Mouse (Mus musculus) cerebellum, adult 2 months (tissue): ENCODE measurements at regions not wholly inside any gene's neighbourhood (a gene's known extent, or its start where the extent isn't known, plus 50 kb on each side); places are given as distances from the start of the nearest gene placed in this dataset.

Experiments used
- DNase-seq, 2 experiments: peaks; one replicate each; pipeline ENCODE4 v3.0.0; 2021
- H3K27ac ChIP-seq: fragments of 200-500 bp; 2 replicates; pipeline ENCODE4 v1.5.1; 2012; ENCODE audit warnings: low read length, control low read depth, inconsistent platforms; ENCODE audit not compliant: insufficient read depth
- H3K27me3 ChIP-seq: fragments of 200-500 bp; 2 replicates; pipeline ENCODE4 v1.6.1; 2012; ENCODE audit warnings: inconsistent platforms, mild to moderate bottlenecking, low read length, moderate library complexity; ENCODE audit not compliant: control insufficient read depth, insufficient read depth
- H3K4me1 ChIP-seq: fragments of 200-500 bp; 2 replicates; pipeline ENCODE4 v1.6.1; 2011; ENCODE audit warnings: low read length; ENCODE audit not compliant: control insufficient read depth, insufficient read depth
- H3K4me3 ChIP-seq: fragments of 200-500 bp; replicated peaks from 2 replicates; pipeline ENCODE3; 2011; ENCODE audit warnings: mild to moderate bottlenecking, low read depth, low read length, control low read depth; ENCODE audit not compliant: insufficient read depth
- CTCF ChIP-seq: fragments of 200-500 bp; IDR thresholded peaks from 2 replicates; pipeline ENCODE4 v1.5.1; 2011; ENCODE audit warnings: low read depth, mild to moderate bottlenecking, control low read depth, low read length, moderate library complexity, borderline replicate concordance; ENCODE audit not compliant: insufficient read depth
- POLR2A ChIP-seq: fragments of 200-500 bp; IDR thresholded peaks from 2 replicates; pipeline ENCODE4 v1.6.1; 2011; ENCODE audit warnings: low read length, control low read depth, borderline replicate concordance; ENCODE audit not compliant: insufficient read depth
- WGBS: fragments of 180-500 bp; shearing (Covaris S2); methylation state at CpG from one replicate; pipeline ENCODE4 v1.1.7; 2018; 5-methylcytosine and 5-hydroxymethylcytosine counted together

GRCm38 (mm10) chr3:17326774-17327173 is 621.4 kb upstream of the Cypt12 start:
- no peak for DNase-seq
- no peaks in the 10 kb centered on the region for H3K4me1 ChIP-seq
- H3K27me3 ChIP-seq: no peaks in the 10 kb centered on the region
- WGBS: 86% methylated on average over 4 of the region's 4 CpGs
- H3K4me3 ChIP-seq: no peak overlapping the region
- H3K27ac ChIP-seq: no peak overlapping the region
- TF ChIP-seq POLR2A (no peak), CTCF (no peak)

DNA sequence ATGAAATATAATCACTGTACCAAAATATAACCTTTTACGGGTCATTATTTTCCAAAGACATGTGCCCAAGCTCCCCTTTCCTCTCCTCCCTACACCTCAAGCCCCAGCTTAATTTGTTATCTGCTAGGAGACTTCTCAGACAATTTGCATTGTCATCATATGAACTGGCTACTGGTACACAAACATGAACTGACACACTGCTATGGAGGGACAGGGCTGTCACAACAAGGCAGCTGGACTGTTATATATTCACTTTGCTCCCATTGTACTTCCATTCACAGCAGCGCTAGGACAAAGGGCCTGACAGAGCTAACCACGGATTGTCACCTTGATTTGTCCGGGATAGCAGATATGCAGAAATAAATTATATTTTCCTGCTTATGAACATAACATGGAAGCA is 620.5 kb upstream of the Cypt12 start:
- no peaks in the 10 kb centered on the region for H3K4me1 ChIP-seq
- H3K27me3 ChIP-seq: no peaks in the 10 kb centered on the region
- no peak overlapping the region for H3K27ac ChIP-seq
- WGBS: 81% methylated on average over 4 of the region's 4 CpGs
- no peak for DNase-seq
- H3K4me3 ChIP-seq: no peak overlapping the region
- no peak for TF ChIP-seq CTCF
- no peak for TF ChIP-seq POLR2A

DNA sequence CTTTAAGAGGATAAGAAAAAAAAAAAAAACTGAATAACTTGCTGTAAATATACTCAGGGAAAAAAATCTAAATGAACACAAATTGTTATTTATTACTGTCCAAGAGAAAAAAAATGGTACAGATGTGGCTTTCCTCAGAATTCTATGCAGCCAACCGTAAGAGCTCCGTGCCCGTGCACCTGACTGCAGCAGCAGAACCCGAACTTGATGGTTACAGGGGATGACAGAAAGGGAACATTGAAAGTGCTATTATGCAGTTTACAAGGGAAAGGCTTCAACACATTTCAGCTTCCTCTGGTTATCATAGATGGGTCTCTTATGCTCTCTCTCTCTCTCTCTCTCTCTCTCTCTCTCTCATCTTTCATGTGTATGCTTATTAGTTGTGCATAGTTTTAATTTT is 618.8 kb upstream of the Cypt12 start:
- Histone ChIP-seq H3K4me3 (no peak overlapping the region), H3K4me1 (no peaks in the 10 kb centered on the region), H3K27me3 (no peaks in the 10 kb centered on the region), H3K27ac (no peak overlapping the region)
- TF ChIP-seq CTCF (no peak), POLR2A (no peak)
- 34% methylated on average over 4 of the region's 4 CpGs for WGBS
- no peak for DNase-seq

GRCm38 (mm10) chr3:17330429-17331373 is 617.5 kb upstream of the Cypt12 start:
- H3K27ac ChIP-seq: no peak overlapping the region
- no peaks in the 10 kb centered on the region for H3K4me1 ChIP-seq
- TF ChIP-seq CTCF (no peak), POLR2A (no peak)
- H3K4me3 ChIP-seq: no peak overlapping the region
- no peak for DNase-seq
- WGBS: 81% methylated on average over 6 of the region's 6 CpGs
- H3K27me3 ChIP-seq: no peaks in the 10 kb centered on the region

GRCm38 (mm10) chr3:17360253-17360652 is 588.0 kb upstream of the Cypt12 start:
- no peak overlapping the region for H3K4me3 ChIP-seq
- no peak for DNase-seq
- H3K27me3 ChIP-seq: no peaks in the 10 kb centered on the region
- H3K27ac ChIP-seq: no peak overlapping the region
- 31% methylated on average over 3 of the region's 3 CpGs for WGBS
- H3K4me1 ChIP-seq: no peaks in the 10 kb centered on the region
- TF ChIP-seq POLR2A (no peak), CTCF (no peak)
